Mouse (Mus musculus) intestine, embryonic 14.5 days (tissue): ENCODE measurements around the gene Ntmt1. TPM values are rescaled to one million over a fixed set of nuclear protein-coding genes. Genes with fewer than 3 reads are reported as not detected.

Experiments
- ATAC-seq: fragments of 200-750 bp; cut with Nextera tagmentation; replicated peaks from 2 replicates; pipeline ENCODE4 v1.8.0; 2017; ENCODE audit warnings: low read depth, moderate number of reproducible peaks, moderate TSS enrichment, moderate library complexity; ENCODE audit not compliant: low FRiP score, low TSS enrichment
- DNase-seq: peaks from one replicate; pipeline ENCODE4 v3.0.0-alpha.2; 2018; ENCODE audit warnings: low spot score
- H3K27ac ChIP-seq: fragments of 300-500 bp; sonication (generic); 2 replicates; pipeline ENCODE4 v1.5.1; 2014; ENCODE audit warnings: low read depth, mild to moderate bottlenecking, control low read depth
- H3K27me3 ChIP-seq: fragments of 300-500 bp; sonication (generic); replicated peaks from 2 replicates; pipeline ENCODE4 v1.6.1; 2014; ENCODE audit warnings: low read length, control low read depth; ENCODE audit not compliant: control insufficient read depth, insufficient read depth
- H3K36me3 ChIP-seq: fragments of 300-500 bp; sonication (generic); 2 replicates; pipeline ENCODE4 v1.6.1; 2014; ENCODE audit warnings: low read length, control low read depth; ENCODE audit not compliant: control insufficient read depth, insufficient read depth
- H3K4me1 ChIP-seq: fragments of 300-500 bp; sonication (generic); replicated peaks from 2 replicates; pipeline ENCODE4 v1.6.1; 2014; ENCODE audit warnings: low read length, control low read depth, mixed read lengths; ENCODE audit not compliant: control insufficient read depth, insufficient read depth
- H3K4me2 ChIP-seq: fragments of 300-500 bp; sonication (generic); 2 replicates; pipeline ENCODE4 v1.6.1; 2014; ENCODE audit warnings: low read length
- H3K4me3 ChIP-seq: fragments of 300-500 bp; sonication (generic); 2 replicates; pipeline ENCODE4 v1.5.1; 2014; ENCODE audit warnings: low read depth, low read length, control low read depth, mixed read lengths
- H3K9ac ChIP-seq: fragments of 300-500 bp; sonication (generic); 2 replicates; pipeline ENCODE4 v1.6.1; 2014; ENCODE audit warnings: mild to moderate bottlenecking, low read length
- H3K9me3 ChIP-seq: fragments of 300-500 bp; sonication (generic); 2 replicates; pipeline ENCODE4 v1.6.1; 2016; ENCODE audit warnings: low read length, control low read depth; ENCODE audit not compliant: control insufficient read depth
- WGBS: fragments of 180-500 bp; shearing (Covaris S2); extraction: QIAGEN DNeasy Blood & Tissue Kit; methylation state at CpG from one replicate; pipeline ENCODE4 v1.1.7; 2014; 5-methylcytosine and 5-hydroxymethylcytosine counted together
- polyA plus RNA-seq: library from polyadenylated mRNA; unstranded; fragments of >200 nt; fragmentation: Nextera tagmentation; extraction: Ambion mirVana; gene quantifications from 2 replicates; pipeline ENCODE4 v1.2.1, GENCODE M21; 2014

The Ntmt1 gene
- polyA plus RNA-seq, 1 experiment from 2014 or later, result 105 TPM

DNA sequence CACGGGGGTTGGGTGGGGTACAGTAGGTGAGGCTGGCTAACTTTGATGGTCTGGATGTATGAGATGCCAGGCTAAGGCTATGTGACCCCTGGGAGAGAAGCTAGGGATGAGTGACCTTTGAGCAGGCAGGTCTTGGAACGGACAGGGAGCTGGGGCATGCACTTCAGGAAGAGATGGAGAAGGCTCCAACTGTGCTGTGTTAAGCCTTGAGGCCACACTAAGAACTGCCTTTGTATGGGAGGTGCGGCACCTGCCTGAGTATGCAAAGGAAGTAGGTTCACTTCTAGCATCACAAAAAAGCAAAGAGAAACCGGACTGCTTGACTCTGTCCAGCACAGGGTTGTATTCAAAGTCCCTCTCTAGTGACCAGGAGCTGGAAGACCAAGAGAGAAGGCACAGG, 29.4 kb upstream of the Ntmt1 start:
- Histone ChIP-seq H3K4me2 (no peak overlapping the region), H3K9ac (no peak overlapping the region), H3K9me3 (no peaks in the 10 kb centered on the region), H3K27me3 (no peaks in the 10 kb centered on the region), H3K4me1 (peaks cover 7% of the 10 kb centered on the region), H3K4me3 (no peak overlapping the region), H3K27ac (no peak overlapping the region), H3K36me3 (no peaks in the 10 kb centered on the region)
- WGBS, result 82% methylated on average over 4 of the region's 4 CpGs
- DNase-seq (no peak), ATAC-seq (no peak)

- WGBS, result 15% methylated on average over 5 of the region's 5 CpGs
- H3K4me1 ChIP-seq, result peaks cover 14% of the 10 kb centered on the region
- no peak for DNase-seq
Measured at GRCm38 (mm10) chr2:30779241-30779640, 28.4 kb upstream of the Ntmt1 start.

DNA sequence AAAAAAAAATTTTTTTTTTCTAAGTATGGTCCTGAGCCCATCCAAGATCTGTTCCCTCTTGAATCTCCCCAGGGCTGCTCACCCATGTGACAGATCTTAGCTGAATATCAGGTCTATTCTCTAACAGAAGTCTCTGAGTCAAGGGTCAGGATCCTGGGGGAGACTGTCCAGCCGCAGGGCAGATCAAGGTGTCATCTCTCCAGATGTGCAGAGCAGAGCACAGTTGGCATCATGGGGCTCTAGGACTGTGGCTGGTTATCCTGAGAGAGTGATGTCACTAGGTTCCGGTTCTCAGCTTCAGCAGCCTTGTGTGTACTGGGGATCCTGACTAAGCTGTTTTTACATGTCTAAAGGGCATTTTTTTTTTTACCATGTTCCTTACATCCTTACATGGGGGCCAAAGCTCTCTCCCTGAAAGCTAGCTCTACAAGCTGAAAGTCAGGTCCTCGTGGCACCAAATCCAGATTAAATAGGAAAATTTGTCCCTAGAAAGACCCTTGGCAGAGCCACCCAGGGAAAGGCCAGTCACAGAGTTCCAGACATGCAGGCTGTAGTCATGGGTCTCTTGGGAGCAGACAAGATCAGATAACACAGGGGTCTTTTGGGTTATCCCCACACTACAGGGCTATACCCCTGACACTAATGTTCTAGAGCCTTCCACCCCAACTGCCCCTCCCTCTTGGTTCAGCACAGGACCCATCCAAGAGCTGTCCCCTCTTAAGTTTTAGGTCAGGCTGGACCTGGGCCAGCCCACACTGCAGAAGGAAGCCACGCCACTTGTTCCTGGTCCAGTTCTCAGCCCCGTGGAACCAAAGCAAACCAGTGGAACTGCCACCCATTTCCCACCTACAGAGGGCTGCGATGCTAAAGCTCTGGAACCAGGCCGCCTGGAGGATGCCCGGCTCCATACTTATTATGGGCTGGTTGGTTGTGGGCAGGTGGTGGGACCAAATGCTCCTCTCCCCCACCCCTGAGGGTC, 25.0 kb upstream of the Ntmt1 start:
- no peak overlapping the region for H3K9ac ChIP-seq
- DNase-seq (no peak), ATAC-seq (no peak)
- no peaks in the 10 kb centered on the region for H3K36me3 ChIP-seq
- H3K4me1 ChIP-seq, result peaks cover 34% of the 10 kb centered on the region
- H3K27me3 ChIP-seq, result no peaks in the 10 kb centered on the region
- no peaks in the 10 kb centered on the region for H3K9me3 ChIP-seq
- no peak overlapping the region for H3K4me3 ChIP-seq
- WGBS, result 77% methylated on average over 8 of the region's 8 CpGs
- peak overlapping the region; percentile 71; the same call in 1 of the 2 replicates for H3K27ac ChIP-seq
- H3K4me2 ChIP-seq, result peak overlapping the region; percentile 63

More at GRCm38 (mm10) chr2:30779241-30779640, 28.4 kb upstream of the Ntmt1 start:
- Histone ChIP-seq H3K36me3 (no peaks in the 10 kb centered on the region), H3K9ac (no peak overlapping the region), H3K27ac (no peak overlapping the region), H3K27me3 (no peaks in the 10 kb centered on the region), H3K4me2 (no peak overlapping the region), H3K4me3 (no peak overlapping the region), H3K9me3 (no peaks in the 10 kb centered on the region)
- no peak; the same call in 1 of the 2 replicates for ATAC-seq

- Histone ChIP-seq H3K27me3 (no peaks in the 10 kb centered on the region), H3K36me3 (no peaks in the 10 kb centered on the region), H3K4me2 (peak overlapping the region; percentile 63), H3K27ac (peak overlapping the region; percentile 71; the same call in 1 of the 2 replicates), H3K9me3 (no peaks in the 10 kb centered on the region), H3K4me3 (no peak overlapping the region), H3K9ac (no peak overlapping the region), H3K4me1 (peaks cover 34% of the 10 kb centered on the region)
- peak; percentile 72 for ATAC-seq
- WGBS, result 0% methylated on average over 13 of the region's 13 CpGs
- peak; percentile 74 for DNase-seq
Measured at GRCm38 (mm10) chr2:30783346-30783745, 24.3 kb upstream of the Ntmt1 start.

DNA sequence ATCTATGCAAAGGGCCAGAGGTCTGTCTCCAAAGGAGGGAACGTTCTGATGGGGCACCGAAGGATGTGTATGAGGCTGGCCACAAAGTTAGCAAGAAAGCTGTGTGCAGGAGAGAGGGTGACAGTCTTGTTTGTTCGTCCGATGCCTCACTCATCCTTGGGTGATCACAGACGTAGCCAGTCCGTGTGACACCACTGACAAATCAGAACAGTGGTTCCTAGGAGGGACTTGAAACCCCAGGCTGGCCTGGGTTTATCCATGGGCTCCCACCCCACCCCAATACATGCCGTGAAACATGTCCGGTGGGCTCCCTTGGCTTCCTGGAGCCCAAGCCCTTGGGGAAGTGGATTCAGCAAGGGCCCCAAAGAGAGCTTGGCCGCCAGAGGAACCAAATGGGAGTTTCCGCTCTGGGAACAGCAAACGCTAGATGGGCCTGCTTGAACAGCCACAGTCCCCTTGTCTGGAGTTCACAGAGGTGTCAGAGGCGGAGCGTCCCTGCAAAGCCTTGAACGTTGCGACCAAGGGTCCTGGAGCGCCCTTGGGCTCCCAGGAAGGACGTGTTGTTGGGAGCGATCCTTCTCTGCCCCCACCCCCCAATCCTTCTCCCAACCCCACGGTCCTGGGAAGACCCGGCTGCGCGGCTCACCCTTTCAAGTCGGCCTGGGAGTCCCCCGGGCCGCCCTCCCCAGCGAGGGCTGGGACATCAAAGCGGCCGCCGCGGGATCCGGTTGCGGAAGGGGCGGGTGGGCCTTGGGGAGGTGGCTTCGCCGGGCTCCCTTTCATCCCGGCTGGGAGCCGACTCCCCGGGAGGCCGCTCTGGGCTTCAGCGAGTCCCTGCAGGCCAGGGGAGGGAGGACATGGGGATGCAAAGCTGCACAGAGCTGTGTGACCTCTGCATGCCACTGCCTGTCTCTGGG, 23.3 kb upstream of the Ntmt1 start:
- ATAC-seq (peak; percentile 67), DNase-seq (peak; percentile 81)
- WGBS, result 11% methylated on average over 38 of the region's 40 CpGs
- peak overlapping the region; percentile 56 for H3K9ac ChIP-seq
- H3K9me3 ChIP-seq, result no peaks in the 10 kb centered on the region
- no peaks in the 10 kb centered on the region for H3K27me3 ChIP-seq
- peak overlapping the region; percentile 63 for H3K4me2 ChIP-seq
- no peaks in the 10 kb centered on the region for H3K36me3 ChIP-seq
- H3K4me3 ChIP-seq, result peak overlapping the region; percentile 27
- peak overlapping the region; percentile 71 for H3K27ac ChIP-seq
- H3K4me1 ChIP-seq, result peaks cover 31% of the 10 kb centered on the region

DNA sequence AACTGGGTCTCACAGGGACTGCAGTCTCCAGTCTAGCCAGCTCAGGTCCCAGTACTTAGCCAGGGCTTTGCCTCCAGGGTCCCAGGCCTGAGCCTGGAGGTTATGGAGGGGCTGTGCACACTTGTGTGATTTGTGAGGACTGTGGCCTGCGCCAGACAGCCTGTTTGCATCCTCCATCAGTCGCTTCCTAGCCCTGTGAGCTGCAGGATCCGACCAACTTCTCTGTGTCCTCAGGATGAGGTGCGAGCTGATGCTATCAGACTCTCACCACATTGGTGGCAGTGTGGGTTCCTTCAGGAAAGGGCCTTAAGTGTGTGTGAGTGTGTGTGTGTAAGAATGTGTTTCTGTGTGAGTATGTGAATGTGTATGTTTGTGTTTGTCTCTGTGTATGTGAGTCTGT, 20.2 kb upstream of the Ntmt1 start:
- no peak overlapping the region for H3K4me2 ChIP-seq
- H3K4me1 ChIP-seq, result peaks cover 27% of the 10 kb centered on the region
- H3K27me3 ChIP-seq, result no peaks in the 10 kb centered on the region
- no peak overlapping the region for H3K27ac ChIP-seq
- 57% methylated on average over 4 of the region's 4 CpGs for whole genome bisulfite sequencing
- H3K9ac ChIP-seq, result no peak overlapping the region
- no peak for ATAC-seq
- H3K9me3 ChIP-seq, result no peaks in the 10 kb centered on the region
- no peak for DNase-seq
- no peak overlapping the region for H3K4me3 ChIP-seq
- no peaks in the 10 kb centered on the region for H3K36me3 ChIP-seq

- H3K27me3 ChIP-seq, result no peaks in the 10 kb centered on the region
- 92% methylated on average over 7 of the region's 7 CpGs for WGBS
Measured at GRCm38 (mm10) chr2:30792061-30792460, 15.6 kb upstream of the Ntmt1 start.

More at GRCm38 (mm10) chr2:30792061-30792460, 15.6 kb upstream of the Ntmt1 start:
- Histone ChIP-seq H3K4me3 (no peak overlapping the region), H3K4me2 (no peak overlapping the region), H3K27ac (no peak overlapping the region), H3K9ac (no peak overlapping the region), H3K36me3 (no peaks in the 10 kb centered on the region), H3K9me3 (no peaks in the 10 kb centered on the region), H3K4me1 (peaks cover 19% of the 10 kb centered on the region; the same call in 1 of the 2 replicates)
- no peak for DNase-seq
- no peak for ATAC-seq
